Mouse (Mus musculus): ENCODE results near the gene Nub1.

Nub1 gene

GRCm38 (mm10) chr5:24747533-24747932, 62.2 kb downstream of the Nub1 start:
- no peak for DNase-seq

- no peak for DNase-seq
Observed at GRCm38 (mm10) chr5:24749731-24750130, 64.4 kb downstream of the Nub1 start.

GRCm38 (mm10) chr5:24750321-24751304, 65.3 kb downstream of the Nub1 start:
- DNase-seq: peak; percentile 84

GRCm38 (mm10) chr5:24751305-24752174, 66.2 kb downstream of the Nub1 start:
- peak; percentile 71 for DNase-seq

- DNase-seq: no peak
Observed at GRCm38 (mm10) chr5:24752175-24752498, 66.8 kb downstream of the Nub1 start.

- no peak for DNase-seq
Observed at GRCm38 (mm10) chr5:24756931-24757330, 71.6 kb downstream of the Nub1 start.

GRCm38 (mm10) chr5:24757816-24758215, 72.5 kb downstream of the Nub1 start, which contains the start of gene Crygn:
Gene Crygn, minus strand, starts transcription at chr5:24758008.
- no peak for DNase-seq

Data from kidney, adult 9 months (tissue).